Mouse (Mus musculus) cerebellum, postnatal 14 days (tissue): ENCODE measurements around the gene Tgfb1i1.

Experiments
- DNase-seq, 2 experiments: peaks; one replicate each; pipeline ENCODE4 v3.0.0; 2021; ENCODE audit warnings: mixed read lengths in 2 of 2

Gene Tgfb1i1

DNA sequence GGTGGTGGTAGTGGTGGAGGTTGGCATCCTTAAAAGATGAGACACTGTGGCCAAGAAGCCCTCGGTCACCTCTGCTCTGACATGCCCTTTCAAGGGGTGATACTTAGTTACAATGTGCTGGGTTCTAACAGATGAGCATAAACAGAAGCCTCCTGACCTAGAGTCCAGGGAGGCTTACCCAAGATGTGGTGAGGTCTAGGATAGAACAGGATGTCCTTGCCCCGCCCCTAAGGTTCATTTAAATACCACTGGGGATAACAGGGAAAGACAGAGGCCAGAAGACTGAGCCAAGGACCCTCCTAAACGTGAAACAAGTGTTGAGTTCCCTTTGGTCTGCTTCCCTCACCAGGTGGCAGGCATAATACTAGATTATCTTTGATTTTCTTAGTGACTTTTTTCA is 49.9 kb downstream of the Tgfb1i1 start:
- no peak for DNase-seq

DNA sequence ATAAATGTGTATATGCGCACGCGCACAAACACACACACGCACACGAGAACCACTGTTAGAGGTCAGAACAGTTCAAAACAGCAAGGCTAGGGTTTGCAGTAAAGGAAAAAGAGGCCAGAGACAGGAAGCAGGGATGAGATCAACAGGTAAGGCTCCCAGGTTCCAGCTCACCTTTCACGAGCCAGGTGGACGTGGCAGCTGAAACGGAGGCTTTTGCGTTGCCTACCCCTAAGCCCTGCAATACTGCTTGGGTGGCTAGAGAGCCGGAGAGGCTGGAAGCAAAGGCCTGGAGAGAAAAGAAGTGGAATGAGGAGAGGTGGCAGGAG is 50.6 kb downstream of the Tgfb1i1 start:
- DNase-seq = no peak

DNA sequence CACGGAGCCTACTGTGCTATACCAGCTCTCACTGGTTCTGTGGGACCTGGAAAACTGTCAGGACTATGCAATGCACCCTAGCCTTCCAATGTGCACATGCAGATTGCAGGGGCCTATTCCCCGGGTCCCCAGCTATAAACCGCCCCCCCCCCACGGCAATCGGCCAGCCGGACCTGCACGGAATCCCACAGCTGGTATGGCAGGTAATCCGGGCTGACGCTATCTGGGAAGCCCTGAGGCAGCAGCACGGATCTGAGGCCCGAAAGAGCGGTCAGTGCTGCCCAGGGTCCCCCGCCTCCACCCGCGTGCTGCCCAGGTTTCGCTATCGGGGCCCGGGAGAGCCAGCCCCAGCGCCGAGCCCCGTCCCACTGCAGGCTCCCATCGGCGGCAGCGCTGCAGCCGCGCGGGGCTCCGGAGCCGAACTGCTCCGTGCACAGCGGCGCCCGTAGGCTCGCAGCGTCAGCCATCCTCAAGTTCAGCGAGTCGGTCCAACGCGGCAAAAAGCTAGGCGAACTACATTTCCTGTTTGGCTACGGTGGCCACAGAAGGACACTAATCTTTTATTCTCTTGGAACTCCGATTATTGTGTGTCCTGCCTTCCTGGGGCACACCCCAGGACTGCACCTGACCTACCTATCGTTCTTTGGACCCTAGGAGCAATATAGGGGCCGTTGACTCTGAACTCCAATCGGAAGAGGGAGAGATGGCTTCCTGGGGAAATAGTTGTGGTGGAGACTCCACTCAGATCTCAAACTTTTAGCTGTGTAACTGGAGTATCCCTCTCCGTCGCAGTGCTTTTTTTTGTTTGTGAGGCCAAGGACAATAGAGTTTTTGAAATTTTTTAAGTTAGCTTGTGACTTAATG is 51.2 kb downstream of the Tgfb1i1 start, which contains the start of gene BC017158:
Gene BC017158 (minus strand): TSS at position 554 of the 864 bp plus-strand sequence.
- peak; percentile 66 to 75 for DNase-seq

DNA sequence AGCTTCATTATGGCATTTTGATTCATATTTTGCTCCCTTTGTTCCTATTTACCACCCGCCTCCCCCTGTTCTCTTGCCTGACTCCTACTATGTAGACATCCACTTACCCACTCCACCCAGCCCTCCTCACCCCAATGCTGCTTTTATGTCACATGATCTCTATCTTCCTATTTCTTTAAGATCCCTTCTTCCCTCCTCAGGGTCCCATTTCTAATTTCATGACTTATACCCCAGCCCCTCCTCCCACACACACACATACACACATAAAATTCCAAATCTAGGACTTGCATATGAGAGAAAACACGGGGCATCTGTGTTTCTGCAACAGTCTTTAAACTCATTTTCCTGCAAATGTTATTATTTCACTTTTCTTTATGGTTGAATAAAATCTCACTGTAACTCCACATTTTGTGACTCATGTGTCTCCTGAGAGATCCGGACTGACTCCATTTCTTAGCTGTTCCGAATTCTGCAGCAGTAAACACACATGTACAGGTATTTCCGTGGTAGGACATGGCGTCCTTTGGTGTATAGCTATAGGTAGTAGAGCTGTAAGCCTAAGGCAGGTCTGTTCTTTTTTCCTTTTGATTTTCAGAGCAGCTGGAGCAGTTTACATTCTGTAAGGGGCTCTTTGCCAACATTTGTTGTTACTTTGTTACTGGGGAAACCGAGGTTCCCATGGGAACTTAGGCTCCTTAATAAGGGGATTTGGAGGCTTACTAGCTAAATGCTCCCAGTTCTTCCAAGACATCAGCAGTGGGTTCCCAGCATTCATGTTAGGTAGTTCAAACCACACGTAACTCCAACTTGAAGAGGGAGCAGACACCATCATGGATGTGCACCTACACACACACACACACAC is 52.1 kb downstream of the Tgfb1i1 start:
- DNase-seq = no peak

DNA sequence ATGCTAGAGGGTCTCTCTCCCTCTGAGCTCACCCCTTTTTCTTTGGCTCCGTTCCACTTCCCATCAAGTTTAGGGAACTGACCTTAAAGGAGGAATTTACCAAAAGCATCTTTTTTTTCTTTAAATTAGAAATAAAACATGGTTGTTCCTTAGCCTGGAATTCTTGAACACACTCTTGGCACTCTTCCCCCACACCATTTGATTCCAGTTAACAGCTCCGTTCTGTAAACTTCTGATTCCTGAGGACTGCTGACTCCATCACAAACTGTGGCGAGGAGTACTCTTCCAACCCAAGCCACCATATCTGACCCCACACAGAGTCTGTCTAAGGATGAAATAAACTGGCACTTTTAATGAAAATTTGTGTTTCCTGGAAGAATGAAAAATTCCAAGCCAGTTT is 54.3 kb downstream of the Tgfb1i1 start:
- DNase-seq = no peak

DNA sequence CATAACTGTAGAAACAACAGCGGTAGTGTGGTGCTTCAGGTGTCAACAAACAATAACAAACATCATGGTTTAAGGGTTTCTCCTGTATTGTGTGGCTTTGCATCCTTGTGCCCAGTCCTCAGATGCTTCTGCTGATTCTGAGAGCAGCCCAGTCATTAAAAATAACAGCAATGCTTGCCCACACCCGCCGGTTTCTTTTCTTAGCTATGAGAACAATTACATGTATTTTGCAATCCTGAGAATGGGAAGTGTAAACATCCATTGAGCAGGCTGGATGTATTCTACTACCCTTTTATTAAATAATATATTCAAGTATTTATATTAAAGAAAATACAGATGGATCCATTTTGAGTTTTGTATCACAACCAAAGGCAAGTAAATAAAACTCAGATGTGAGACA is 55.5 kb downstream of the Tgfb1i1 start:
- no peak for DNase-seq

DNA sequence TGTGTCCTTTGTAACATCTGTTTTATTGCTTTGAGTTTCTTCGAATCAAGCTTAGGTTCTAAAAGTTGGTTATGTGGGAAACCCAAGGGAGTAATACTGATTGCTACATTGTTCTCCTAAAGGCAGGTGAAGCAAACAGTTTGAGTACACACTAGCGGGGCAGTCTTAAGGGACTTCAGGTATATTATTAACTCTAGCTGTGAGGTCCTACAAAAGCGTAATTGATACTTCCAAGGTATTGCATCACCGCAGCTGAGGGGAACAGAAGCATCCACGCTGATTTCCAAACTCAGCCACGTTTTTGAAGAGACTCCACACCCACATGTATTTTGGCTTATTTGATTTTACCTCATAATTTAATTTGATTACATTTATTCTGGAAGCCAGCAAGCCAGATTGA is 57.6 kb downstream of the Tgfb1i1 start:
- DNase-seq = no peak

DNA sequence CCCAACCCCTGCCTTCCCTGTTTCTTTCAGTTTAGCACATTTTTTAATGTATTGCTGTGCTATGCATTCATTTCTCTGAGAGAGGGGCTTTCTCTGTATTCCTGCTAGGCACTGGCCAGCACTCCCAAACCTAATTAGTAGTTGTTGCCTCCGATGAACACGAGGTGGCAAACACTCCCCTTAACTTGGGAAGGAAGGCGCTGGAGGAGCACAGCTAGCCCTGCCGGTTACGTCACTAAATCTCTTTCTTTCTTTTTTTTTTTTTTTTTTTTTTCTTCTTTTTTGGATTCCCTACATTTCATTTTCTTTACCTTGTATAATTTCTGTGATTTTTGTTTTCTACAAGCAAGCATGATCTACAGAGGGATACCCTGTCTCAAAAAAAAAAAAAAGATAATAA is 58.3 kb downstream of the Tgfb1i1 start:
- DNase-seq = peak; percentile 68 to 75
